Mouse (Mus musculus): ENCODE data around the gene Mcrs1.

Gene Mcrs1

GRCm38 (mm10) chr15:99213183-99213582, 38.6 kb downstream of the Mcrs1 start:
- DNase-seq (ENCODE audit: low read depth) = no peak

- no peak for DNase-seq (ENCODE audit: low read depth)
These were observed 45.8 kb downstream of the Mcrs1 start for GRCm38 (mm10) chr15:99205959-99206358.

GRCm38 (mm10) chr15:99198761-99199160, 53.0 kb downstream of the Mcrs1 start:
- peak; percentile 76 for DNase-seq (ENCODE audit: low read depth)

- no peak for DNase-seq (ENCODE audit: low read depth)
These were observed 56.7 kb downstream of the Mcrs1 start for GRCm38 (mm10) chr15:99195043-99195442.

GRCm38 (mm10) chr15:99194358-99194757, 57.4 kb downstream of the Mcrs1 start:
- no peak for DNase-seq (ENCODE audit: low read depth)
